Mouse (Mus musculus): ENCODE results near the gene Pdzrn4.

The Pdzrn4 gene

DNA sequence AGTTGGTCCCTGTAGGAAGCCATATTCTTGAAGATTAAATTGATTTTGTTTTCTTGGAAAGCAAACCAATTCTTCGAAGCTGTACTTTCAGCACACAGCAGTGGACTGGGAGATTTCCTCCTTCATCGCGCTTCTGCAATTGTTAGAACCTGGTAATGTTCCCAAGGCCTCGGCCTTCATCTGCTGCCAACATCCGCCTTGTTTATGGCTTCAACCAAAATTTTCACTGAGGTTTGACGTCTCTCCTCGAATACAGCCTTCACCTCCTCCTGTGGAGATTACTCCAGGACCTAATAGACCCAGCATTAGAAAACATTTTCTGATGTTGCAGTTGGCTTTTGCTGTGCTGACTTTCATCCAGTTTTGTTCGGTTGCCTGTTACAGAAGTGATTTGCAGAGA, 307.5 kb downstream of the Pdzrn4 start:
- no peak for DNase-seq (ENCODE audit: low spot score in 2 of 2)

DNA sequence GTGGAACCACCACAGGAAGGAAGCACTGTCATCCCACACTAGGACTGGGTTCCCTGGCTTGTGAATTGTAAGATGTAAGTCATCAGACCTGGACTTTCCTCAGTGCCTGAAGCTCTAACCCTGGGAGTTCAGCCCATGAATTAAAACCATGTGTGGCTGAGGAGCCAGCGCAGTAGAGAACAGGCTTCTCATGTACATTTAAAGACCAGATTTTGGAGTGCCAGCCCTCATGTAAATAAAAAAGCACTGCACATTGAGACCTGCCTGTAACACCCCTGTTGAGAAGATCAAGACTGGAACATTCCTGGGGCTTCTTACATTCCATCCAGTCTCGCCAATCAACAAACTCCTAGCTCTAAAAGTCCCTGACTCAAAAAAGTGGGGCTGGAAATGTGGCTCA, 342.0 kb downstream of the Pdzrn4 start:
- DNase-seq (ENCODE audit: low spot score in 2 of 2) = no peak

- DNase-seq (ENCODE audit: low spot score in 2 of 2) = no peak
Measured at GRCm38 (mm10) chr15:92739887-92740286, 343.2 kb downstream of the Pdzrn4 start.

GRCm38 (mm10) chr15:92743624-92744023, 346.9 kb downstream of the Pdzrn4 start:
- no peak for DNase-seq (ENCODE audit: low spot score in 2 of 2)

DNA sequence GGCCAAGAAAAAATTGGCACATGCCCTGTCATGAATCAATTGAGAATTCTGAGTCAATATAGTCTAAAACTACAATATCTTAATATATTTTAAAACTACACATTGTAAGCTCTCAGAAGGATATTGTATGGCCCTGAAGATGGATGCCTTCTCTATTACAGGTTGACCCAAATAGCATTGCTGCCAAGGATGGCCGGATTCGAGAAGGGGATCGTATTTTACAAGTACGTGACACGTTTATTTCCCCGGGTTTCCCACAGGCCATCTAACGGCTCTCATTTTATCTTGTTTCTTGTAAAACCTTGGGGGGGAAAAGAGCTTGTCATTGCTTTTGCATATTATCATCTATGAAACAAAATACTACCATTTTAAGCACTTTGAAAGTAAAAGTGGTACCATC, 349.4 kb downstream of the Pdzrn4 start:
- DNase-seq (ENCODE audit: low spot score in 2 of 2) = no peak

- no peak for DNase-seq (ENCODE audit: low spot score in 2 of 2)
Measured at GRCm38 (mm10) chr15:92752167-92752566, 355.5 kb downstream of the Pdzrn4 start.

DNA sequence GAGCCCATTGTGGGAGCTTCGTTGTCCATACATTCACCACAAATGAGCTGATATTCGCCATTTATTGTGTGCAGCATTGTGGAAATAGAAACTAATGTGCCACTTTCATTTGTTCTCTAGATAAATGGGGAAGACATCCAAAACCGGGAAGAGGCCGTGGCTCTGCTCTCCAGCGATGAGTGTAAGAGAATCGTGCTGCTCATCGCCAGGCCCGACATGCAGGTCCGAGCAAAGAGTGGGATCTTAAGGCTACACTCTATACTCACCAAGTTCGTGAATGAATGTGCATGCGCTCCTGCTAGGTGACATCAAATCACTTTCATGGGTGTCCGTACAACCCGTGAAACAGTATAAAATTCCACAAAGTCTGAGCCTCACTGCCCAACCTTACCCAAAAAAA, 355.9 kb downstream of the Pdzrn4 start:
- DNase-seq (ENCODE audit: low spot score in 2 of 2) = no peak

DNA sequence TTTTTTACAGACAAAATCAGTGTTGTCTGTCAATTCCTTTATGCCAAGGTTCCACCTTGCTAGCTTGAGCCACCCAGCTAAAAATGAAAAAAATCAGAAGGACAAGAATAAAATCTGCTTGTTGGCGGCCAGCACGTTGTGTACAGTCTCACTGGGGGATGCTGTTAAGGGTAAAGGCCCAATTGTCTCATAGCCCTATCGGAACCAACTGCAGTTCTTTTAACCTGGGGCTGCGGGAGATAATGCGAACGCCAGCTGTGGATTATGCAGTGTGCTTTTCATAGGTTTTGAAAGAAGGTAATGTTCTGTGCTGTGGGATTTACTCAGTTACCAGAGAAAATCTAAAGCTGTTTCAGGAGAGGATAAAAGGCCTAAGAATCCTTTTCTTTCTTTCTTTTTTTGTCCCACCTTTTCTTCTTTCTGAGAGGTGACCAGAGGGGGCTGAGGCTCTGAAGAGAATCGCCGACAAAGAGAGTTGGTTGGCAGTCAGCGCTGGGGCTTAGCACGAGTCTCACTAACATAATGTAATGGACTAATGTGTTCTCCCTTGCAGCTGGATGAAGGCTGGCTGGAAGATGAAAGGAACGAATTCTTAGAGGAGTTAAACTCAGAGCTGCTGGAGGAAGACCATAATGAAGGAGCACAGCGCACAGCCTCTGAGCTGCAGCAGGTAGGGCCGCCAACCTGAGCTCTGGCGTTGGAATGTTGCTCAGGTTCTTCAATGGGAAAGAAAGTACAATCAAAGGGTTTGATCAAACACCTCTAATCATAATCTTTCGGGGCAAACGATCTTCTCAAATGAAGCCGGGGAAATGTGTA, 360.6 kb downstream of the Pdzrn4 start:
- DNase-seq (ENCODE audit: low spot score in 2 of 2) = no peak

- DNase-seq (ENCODE audit: low spot score in 2 of 2) = no peak
Measured at GRCm38 (mm10) chr15:92759001-92759400, 362.3 kb downstream of the Pdzrn4 start.

GRCm38 (mm10) chr15:92763303-92763702, 366.6 kb downstream of the Pdzrn4 start:
- no peak for DNase-seq (ENCODE audit: low spot score in 2 of 2)

GRCm38 (mm10) chr15:92769535-92769934, 372.9 kb downstream of the Pdzrn4 start:
- no peak for DNase-seq (ENCODE audit: low spot score in 2 of 2)

- DNase-seq (ENCODE audit: low spot score in 2 of 2) = no peak
Measured at GRCm38 (mm10) chr15:92788036-92788435, 391.4 kb downstream of the Pdzrn4 start.

DNA sequence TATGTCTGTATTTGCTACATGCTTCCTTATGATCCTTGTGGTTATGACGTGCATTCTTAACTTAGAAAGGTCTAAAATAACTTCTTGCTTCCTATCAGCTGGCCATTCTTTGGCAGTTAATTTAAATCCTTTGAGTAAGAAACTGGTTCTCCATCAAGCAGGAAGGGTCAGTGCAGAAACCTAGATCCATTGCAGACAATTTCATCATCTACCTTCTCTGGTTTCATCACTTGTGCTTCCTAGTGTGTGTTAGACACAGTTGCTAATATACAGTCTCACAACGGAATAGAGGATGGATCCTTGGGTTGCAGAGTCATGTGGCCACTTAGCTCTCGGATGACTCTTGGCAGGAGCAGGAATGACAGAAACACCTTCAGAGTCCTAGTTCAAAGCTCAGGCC, 397.6 kb downstream of the Pdzrn4 start:
- no peak for DNase-seq (ENCODE audit: low spot score in 2 of 2)

DNA sequence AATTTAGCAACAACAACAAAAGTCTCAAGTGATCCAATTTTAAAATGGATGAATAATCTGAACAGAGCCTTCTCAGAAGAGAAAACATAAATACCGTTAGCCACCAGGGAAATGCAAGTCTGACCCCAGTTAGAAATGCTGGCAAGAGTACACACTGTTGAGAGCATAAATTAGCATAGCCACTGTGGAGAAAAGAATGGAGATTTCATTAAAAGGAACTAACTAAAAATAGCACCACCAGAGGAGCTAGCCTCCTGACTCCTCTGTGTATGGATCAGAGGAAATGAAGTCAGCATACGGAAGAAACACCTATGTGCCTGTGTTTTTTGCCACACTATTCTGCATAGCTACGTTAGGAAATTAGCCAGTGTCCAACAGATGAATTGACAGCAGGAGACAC, 409.3 kb downstream of the Pdzrn4 start:
- no peak for DNase-seq (ENCODE audit: low spot score in 2 of 2)

DNA sequence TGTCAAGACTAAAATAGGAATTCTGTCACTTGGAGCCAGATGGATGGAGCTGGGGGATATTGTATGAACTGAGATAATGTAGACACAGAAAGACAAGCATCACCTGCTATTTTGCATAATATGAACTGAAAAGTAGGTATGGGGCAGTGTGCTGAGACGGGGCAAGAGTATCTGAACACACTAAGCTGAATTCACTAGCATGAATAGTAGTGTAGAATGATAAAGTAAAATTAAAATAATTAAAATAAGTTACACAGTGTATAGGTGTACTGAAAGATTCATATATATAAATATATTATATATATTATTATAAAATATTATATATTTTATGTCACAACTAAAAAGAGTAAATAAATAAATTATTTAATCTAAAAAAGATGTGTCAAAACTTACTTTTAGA, 409.7 kb downstream of the Pdzrn4 start:
- DNase-seq (ENCODE audit: low spot score in 2 of 2) = no peak
